Mouse (Mus musculus) G1E (cell line): Measurements from ENCODE around the gene Alox5ap. TPM values are rescaled to one million over a fixed set of nuclear protein-coding genes. Genes with fewer than 3 reads are reported as not detected.

ENCODE experiments used
- ATAC-seq: 2 replicates; pipeline ENCODE4 v1.8.0; 2016; ENCODE audit warnings: mild to moderate bottlenecking; ENCODE audit not compliant: insufficient number of reproducible peaks, poor library complexity, low FRiP score, severe bottlenecking; ENCODE audit errors: extremely low read depth
- DNase-seq: peaks from one replicate; pipeline ENCODE4 v3.0.0; 2012; ENCODE audit warnings: low spot score
- H3K27me3 ChIP-seq: 2 replicates; pipeline ENCODE4 v1.6.1; 2012; ENCODE audit warnings: mild to moderate bottlenecking, low read length, inconsistent platforms; ENCODE audit not compliant: insufficient read depth
- H3K36me3 ChIP-seq: replicated peaks from 2 replicates; pipeline ENCODE3; 2012; ENCODE audit warnings: mild to moderate bottlenecking, inconsistent platforms
- H3K4me1 ChIP-seq: 2 replicates; pipeline ENCODE4 v1.6.1; 2012; ENCODE audit warnings: low read depth, low read length, inconsistent platforms, mixed read lengths; ENCODE audit not compliant: insufficient read depth
- H3K4me3 ChIP-seq: 2 replicates; pipeline ENCODE4 v1.5.1; 2012; ENCODE audit warnings: low read depth, mild to moderate bottlenecking, inconsistent platforms, low read length, moderate library complexity, mixed read lengths
- H3K9me3 ChIP-seq: replicated peaks from 2 replicates; pipeline ENCODE4 v1.6.1; 2012; ENCODE audit warnings: inconsistent platforms
- CTCF ChIP-seq: IDR thresholded peaks from 2 replicates; pipeline ENCODE4 v1.5.1; 2012; ENCODE audit warnings: low read depth, low read length, inconsistent platforms, mixed read lengths
- GATA1 ChIP-seq: IDR thresholded peaks from 2 replicates; pipeline ENCODE4 v1.6.1; 2012; ENCODE audit warnings: borderline replicate concordance, low read length, inconsistent platforms, mixed read lengths
- GATA2 ChIP-seq: IDR thresholded peaks from 2 replicates; pipeline ENCODE4 v1.6.1; 2012; ENCODE audit warnings: low read depth, low read length, inconsistent platforms, borderline replicate concordance
- POLR2AphosphoS5 ChIP-seq: IDR thresholded peaks from 2 replicates; pipeline ENCODE4 v1.6.1; 2012; ENCODE audit warnings: low read depth, low read length, inconsistent platforms; ENCODE audit not compliant: insufficient replicate concordance
- TAL1 ChIP-seq: conservative IDR thresholded peaks from 2 replicates; pipeline ENCODE4 v1.6.1; 2012; ENCODE audit warnings: low read depth, low read length, inconsistent platforms, mixed read lengths
- polyA plus RNA-seq: library from polyadenylated mRNA; stranded (reverse); fragments of >175 nt; gene quantifications from 2 replicates; pipeline ENCODE4 v1.2.3, GENCODE M21; 2012
- total RNA-seq, 2 experiments: library from RNA; stranded (forward) in 1 of 2; stranded (reverse) in 1 of 2; fragments of 200-1000 nt in 1 of 2; fragments of >200 nt in 1 of 2; fragmentation: Nextera tagmentation in 1 of 2; gene quantifications; 2 replicates each; pipeline ENCODE4 v1.2.3; 2014 to 2017

Gene Alox5ap
- total and polyA plus RNA-seq, 3 experiments: 1.5 to 157 (median 38.1) TPM

GRCm38 (mm10) chr5:149266761-149267221 lies 2.2 kb downstream of the Alox5ap start:
- Histone ChIP-seq H3K36me3 (peaks cover 8% of the 10 kb centered on the region), H3K4me1 (peaks cover 39% of the 10 kb centered on the region), H3K9me3 (peaks cover 2% of the 10 kb centered on the region; the same call in 1 of the 2 replicates), H3K27me3 (peaks cover 2% of the 10 kb centered on the region; the same call in 1 of the 2 replicates), H3K4me3 (no peak overlapping the region; the same call in 1 of the 2 replicates)
- DNase-seq: no peak
- ATAC-seq: no peak
- TF ChIP-seq GATA2 (no peak), CTCF (no peak), TAL1 (no peak), GATA1 (no peak), POLR2AphosphoS5 (no peak)

- ATAC-seq (peak; percentile 58), DNase-seq (peak; percentile 23)
- no peak overlapping the region; the same call in 1 of the 2 replicates for H3K4me3 ChIP-seq
- H3K4me1 ChIP-seq: peaks cover 38% of the 10 kb centered on the region
- TF ChIP-seq CTCF: no peak
- no peak for TF ChIP-seq TAL1
- TF ChIP-seq GATA2: no peak
- TF ChIP-seq GATA1: no peak
- TF ChIP-seq POLR2AphosphoS5: no peak
- H3K27me3 ChIP-seq: peaks cover 4% of the 10 kb centered on the region; the same call in 1 of the 2 replicates
- peaks cover 10% of the 10 kb centered on the region for H3K36me3 ChIP-seq
- H3K9me3 ChIP-seq: peaks cover 2% of the 10 kb centered on the region; the same call in 1 of the 2 replicates
These were observed 2.9 kb downstream of the Alox5ap start for GRCm38 (mm10) chr5:149267493-149267892.

- H3K4me3 ChIP-seq: no peak overlapping the region
- peaks cover 22% of the 10 kb centered on the region for H3K36me3 ChIP-seq
- H3K27me3 ChIP-seq: peaks cover 4% of the 10 kb centered on the region; the same call in 1 of the 2 replicates
- ATAC-seq (no peak), DNase-seq (no peak)
- TF ChIP-seq POLR2AphosphoS5 (no peak), GATA1 (no peak), CTCF (no peak), TAL1 (no peak), GATA2 (no peak)
- peaks cover 51% of the 10 kb centered on the region for H3K4me1 ChIP-seq
- peaks cover 12% of the 10 kb centered on the region for H3K9me3 ChIP-seq
These were observed 6.7 kb downstream of the Alox5ap start for GRCm38 (mm10) chr5:149271291-149271690.

GRCm38 (mm10) chr5:149272535-149272934 lies 8.0 kb downstream of the Alox5ap start:
- H3K9me3 ChIP-seq: peaks cover 12% of the 10 kb centered on the region
- peak; percentile 22; the same call in 1 of the 2 replicates for ATAC-seq
- H3K4me1 ChIP-seq: peaks cover 47% of the 10 kb centered on the region
- H3K27me3 ChIP-seq: peaks cover 2% of the 10 kb centered on the region; the same call in 1 of the 2 replicates
- no peak for DNase-seq
- H3K4me3 ChIP-seq: no peak overlapping the region
- peaks cover 22% of the 10 kb centered on the region for H3K36me3 ChIP-seq
- TF ChIP-seq POLR2AphosphoS5 (no peak), GATA2 (no peak), TAL1 (no peak), GATA1 (no peak), CTCF (no peak)

- Histone ChIP-seq H3K9me3 (peaks cover 12% of the 10 kb centered on the region), H3K36me3 (peaks cover 24% of the 10 kb centered on the region), H3K4me3 (no peak overlapping the region; the same call in 1 of the 2 replicates), H3K4me1 (peaks cover 42% of the 10 kb centered on the region), H3K27me3 (peaks cover 2% of the 10 kb centered on the region; the same call in 1 of the 2 replicates)
- DNase-seq (peak; percentile 42), ATAC-seq (peak; percentile 77)
- TF ChIP-seq GATA1 (no peak), CTCF (no peak), TAL1 (no peak), POLR2AphosphoS5 (no peak), GATA2 (no peak)
These were observed 10.0 kb downstream of the Alox5ap start for GRCm38 (mm10) chr5:149274390-149275104.

GRCm38 (mm10) chr5:149275105-149275494 lies 10.5 kb downstream of the Alox5ap start:
- Histone ChIP-seq H3K27me3 (peaks cover 2% of the 10 kb centered on the region; the same call in 1 of the 2 replicates), H3K4me1 (peaks cover 40% of the 10 kb centered on the region), H3K4me3 (no peak overlapping the region; the same call in 1 of the 2 replicates), H3K9me3 (peaks cover 12% of the 10 kb centered on the region), H3K36me3 (peaks cover 25% of the 10 kb centered on the region)
- ATAC-seq: no peak
- TF ChIP-seq CTCF (peak; percentile 7; the same call in 1 of the 2 replicates), POLR2AphosphoS5 (no peak)
- DNase-seq: no peak
